Mouse (Mus musculus) large intestine, adult 2 months (tissue): Measurements from ENCODE around the gene Tmem161a. TPM values are rescaled to one million over a fixed set of nuclear protein-coding genes. Genes with fewer than 3 reads are reported as not detected.

Experiments used
- DNase-seq: peaks from one replicate; pipeline ENCODE4 v3.0.0-alpha.2; 2012; ENCODE audit warnings: low read depth, low spot score
- WGBS: fragments of 180-500 bp; shearing (Covaris S2); methylation state at CpG from one replicate; pipeline ENCODE4 v1.1.7; 2018; 5-methylcytosine and 5-hydroxymethylcytosine counted together
- polyA plus RNA-seq: library from polyadenylated mRNA; depleted of rRNA; stranded (reverse); fragments of >200 nt; gene quantifications from 2 replicates; pipeline ENCODE4 v1.2.3, GENCODE M21; 2012

Tmem161a gene
- polyA plus RNA-seq, 1 experiment, result 52.9 TPM

- DNase-seq, result no peak
- 8% methylated on average over 40 of the region's 40 CpGs for WGBS
Measured at GRCm38 (mm10) chr8:70158069-70158853, 13.9 kb upstream of the Tmem161a start.

GRCm38 (mm10) chr8:70159211-70159610, 12.9 kb upstream of the Tmem161a start:
- WGBS, result 63% methylated on average over 4 of the region's 4 CpGs
- DNase-seq, result no peak

- 55% methylated on average over 13 of the region's 13 CpGs for WGBS
- no peak for DNase-seq
Measured at GRCm38 (mm10) chr8:70160015-70160414, 12.1 kb upstream of the Tmem161a start.

GRCm38 (mm10) chr8:70163316-70163715, 8.8 kb upstream of the Tmem161a start:
- no peak for DNase-seq
- WGBS, result 69% methylated on average over 3 of the region's 3 CpGs

- 3% methylated on average over 21 of the region's 21 CpGs for WGBS
- DNase-seq, result no peak
Measured at GRCm38 (mm10) chr8:70166504-70167110, 5.5 kb upstream of the Tmem161a start.

- DNase-seq, result no peak
- 80% methylated on average over 3 of the region's 3 CpGs for WGBS
Measured at GRCm38 (mm10) chr8:70170116-70170515, 2.0 kb upstream of the Tmem161a start.

GRCm38 (mm10) chr8:70170748-70171147, 1.4 kb upstream of the Tmem161a start:
- WGBS, result 53% methylated on average over 3 of the region's 3 CpGs
- DNase-seq, result no peak

- DNase-seq, result no peak
- WGBS, result 59% methylated on average over 7 of the region's 7 CpGs
Measured at GRCm38 (mm10) chr8:70171240-70171639, 916 bp upstream of the Tmem161a start.

GRCm38 (mm10) chr8:70173320-70173719, 1.2 kb downstream of the Tmem161a start:
- WGBS, result 45% methylated on average over 5 of the region's 5 CpGs
- no peak for DNase-seq

GRCm38 (mm10) chr8:70174079-70174478, 1.9 kb downstream of the Tmem161a start:
- WGBS, result 91% methylated on average over 7 of the region's 7 CpGs
- no peak for DNase-seq

- DNase-seq, result no peak
Measured at GRCm38 (mm10) chr8:70178231-70178630, 6.1 kb downstream of the Tmem161a start.

GRCm38 (mm10) chr8:70179082-70179481, 6.9 kb downstream of the Tmem161a start:
- WGBS, result over 99% methylated on average over 4 of the region's 4 CpGs
- DNase-seq, result no peak

More at GRCm38 (mm10) chr8:70178231-70178630, 6.1 kb downstream of the Tmem161a start:
- 85% methylated on average over 2 of the region's 2 CpGs for WGBS

GRCm38 (mm10) chr8:70181212-70181902, 9.2 kb downstream of the Tmem161a start:
- DNase-seq, result no peak
- WGBS, result 68% methylated on average over 16 of the region's 16 CpGs

- no peak for DNase-seq
- 48% methylated on average over 2 of the region's 2 CpGs for WGBS
Measured at GRCm38 (mm10) chr8:70181903-70182252, 9.7 kb downstream of the Tmem161a start.

GRCm38 (mm10) chr8:70183194-70183593, 11.0 kb downstream of the Tmem161a start:
- WGBS, result 88% methylated on average over 4 of the region's 4 CpGs
- no peak for DNase-seq

GRCm38 (mm10) chr8:70188707-70189106, 16.6 kb downstream of the Tmem161a start:
- no peak for DNase-seq
- WGBS, result 37% methylated on average over 7 of the region's 7 CpGs

GRCm38 (mm10) chr8:70193238-70193637, 21.1 kb downstream of the Tmem161a start:
- DNase-seq, result no peak
- whole genome bisulfite sequencing, result 29% methylated on average over 5 of the region's 5 CpGs

GRCm38 (mm10) chr8:70194191-70194590, 22.0 kb downstream of the Tmem161a start:
- WGBS, result 83% methylated on average over 3 of the region's 3 CpGs
- DNase-seq, result no peak

- WGBS, result 76% methylated on average over 2 of the region's 2 CpGs
- DNase-seq, result no peak
Measured at GRCm38 (mm10) chr8:70195762-70196161, 23.6 kb downstream of the Tmem161a start.

- DNase-seq, result no peak
- WGBS, result 35% methylated on average over 7 of the region's 7 CpGs
Measured at GRCm38 (mm10) chr8:70197603-70198002, 25.4 kb downstream of the Tmem161a start.
